Mouse (Mus musculus) embryonic facial prominence, embryonic 15.5 days (tissue): Measurements from ENCODE around the gene Sec62. TPM values are rescaled to one million over a fixed set of nuclear protein-coding genes. Genes with fewer than 3 reads are reported as not detected.

Experiments used
- ATAC-seq: fragments of 200-750 bp; cut with Nextera tagmentation; 2 replicates; pipeline ENCODE4 v1.8.0; 2017; ENCODE audit warnings: low read depth, moderate TSS enrichment; ENCODE audit not compliant: insufficient number of reproducible peaks, low FRiP score, low TSS enrichment
- H3K27ac ChIP-seq: fragments of 300-500 bp; sonication (generic); replicated peaks from 2 replicates; pipeline ENCODE4 v1.5.1; 2015; ENCODE audit warnings: mild to moderate bottlenecking, inconsistent platforms
- H3K27me3 ChIP-seq: fragments of 300-500 bp; sonication (generic); 2 replicates; pipeline ENCODE4 v1.6.1; 2015; ENCODE audit warnings: inconsistent platforms
- H3K36me3 ChIP-seq: fragments of 300-500 bp; sonication (generic); 2 replicates; pipeline ENCODE4 v1.6.1; 2015; ENCODE audit warnings: mild to moderate bottlenecking, inconsistent platforms
- H3K4me1 ChIP-seq: fragments of 300-500 bp; sonication (generic); 2 replicates; pipeline ENCODE4 v1.6.1; 2015; ENCODE audit warnings: inconsistent platforms
- H3K4me2 ChIP-seq: fragments of 300-500 bp; sonication (generic); replicated peaks from 2 replicates; pipeline ENCODE4 v1.6.1; 2015; ENCODE audit warnings: mild to moderate bottlenecking, inconsistent platforms
- H3K4me3 ChIP-seq: fragments of 300-500 bp; sonication (generic); replicated peaks from 2 replicates; pipeline ENCODE4 v1.5.1; 2015; ENCODE audit warnings: mild to moderate bottlenecking, inconsistent platforms
- H3K9ac ChIP-seq: fragments of 300-500 bp; sonication (generic); 2 replicates; pipeline ENCODE4 v1.6.1; 2015; ENCODE audit warnings: inconsistent platforms
- H3K9me3 ChIP-seq: fragments of 300-500 bp; sonication (generic); replicated peaks from 2 replicates; pipeline ENCODE4 v1.6.1; 2016; ENCODE audit warnings: inconsistent platforms
- WGBS: fragments of 180-500 bp; shearing (Covaris S2); methylation state at CpG from one replicate; pipeline ENCODE4 v1.1.7; 2015; 5-methylcytosine and 5-hydroxymethylcytosine counted together
- polyA plus RNA-seq: library from polyadenylated mRNA; unstranded; fragments of >200 nt; fragmentation: Nextera tagmentation; extraction: Ambion mirVana; gene quantifications from 2 replicates; pipeline ENCODE4 v1.2.1, GENCODE M21; 2015

Sec62 gene
- 88.8 and 95.2 TPM in 2 replicates for polyA plus RNA-seq

- peak; percentile 97 for ATAC-seq
- Histone ChIP-seq H3K9ac (peak within 1 kb of the TSS; percentile 92), H3K4me3 (peak within 1 kb of the TSS; percentile 95), H3K36me3 (no peaks in the 10 kb centered on the region), H3K27ac (peak within 1 kb of the TSS; percentile 95), H3K4me1 (no peaks in the 10 kb centered on the region), H3K27me3 (no peaks in the 10 kb centered on the region), H3K9me3 (no peaks in the 10 kb centered on the region), H3K4me2 (peak within 1 kb of the TSS; percentile 61)
- under 1% methylated on average over 62 of the region's 62 CpGs for WGBS
Measured at GRCm38 (mm10) chr3:30792737-30793402, at the start of gene Sec62. Gene Sec62, plus strand, starts transcription at chr3:30792875.

GRCm38 (mm10) chr3:30742891-30743290, 49.8 kb upstream of the Sec62 start:
- whole genome bisulfite sequencing = 90% methylated on average over 7 of the region's 7 CpGs

GRCm38 (mm10) chr3:30746006-30746405, 46.7 kb upstream of the Sec62 start, which contains the start of gene Samd7:
Gene Samd7, plus strand, starts transcription at chr3:30746293.
- Histone ChIP-seq H3K36me3 (no peaks in the 10 kb centered on the region), H3K27ac (no peak within 1 kb of the TSS), H3K4me2 (no peak within 1 kb of the TSS), H3K27me3 (no peaks in the 10 kb centered on the region), H3K9me3 (no peaks in the 10 kb centered on the region), H3K4me1 (no peaks in the 10 kb centered on the region), H3K4me3 (no peak within 1 kb of the TSS), H3K9ac (no peak within 1 kb of the TSS)
- ATAC-seq = no peak
- 61% methylated on average over 7 of the region's 7 CpGs for WGBS

More at GRCm38 (mm10) chr3:30742891-30743290, 49.8 kb upstream of the Sec62 start:
- no peak overlapping the region for H3K4me3 ChIP-seq
- ATAC-seq = no peak
- H3K4me2 ChIP-seq = no peak overlapping the region
- H3K27ac ChIP-seq = no peak overlapping the region
- no peaks in the 10 kb centered on the region for H3K36me3 ChIP-seq
- H3K27me3 ChIP-seq = no peaks in the 10 kb centered on the region
- no peaks in the 10 kb centered on the region for H3K9me3 ChIP-seq
- H3K9ac ChIP-seq = no peak overlapping the region
- H3K4me1 ChIP-seq = no peaks in the 10 kb centered on the region

- Histone ChIP-seq H3K4me2 (no peak overlapping the region), H3K36me3 (no peaks in the 10 kb centered on the region), H3K27ac (no peak overlapping the region), H3K9me3 (no peaks in the 10 kb centered on the region), H3K4me3 (no peak overlapping the region), H3K9ac (no peak overlapping the region), H3K27me3 (no peaks in the 10 kb centered on the region), H3K4me1 (no peaks in the 10 kb centered on the region)
- WGBS = 81% methylated on average over 9 of the region's 9 CpGs
- no peak for ATAC-seq
Measured at GRCm38 (mm10) chr3:30748316-30748715, 44.4 kb upstream of the Sec62 start.

- Histone ChIP-seq H3K4me3 (no peak overlapping the region), H3K9me3 (no peaks in the 10 kb centered on the region), H3K9ac (no peak overlapping the region), H3K4me1 (no peaks in the 10 kb centered on the region), H3K4me2 (no peak overlapping the region), H3K27me3 (no peaks in the 10 kb centered on the region), H3K36me3 (no peaks in the 10 kb centered on the region), H3K27ac (no peak overlapping the region)
- WGBS = 85% methylated on average over 4 of the region's 4 CpGs
- ATAC-seq = no peak
Measured at GRCm38 (mm10) chr3:30754696-30755095, 38.0 kb upstream of the Sec62 start.

GRCm38 (mm10) chr3:30764877-30765276, 27.8 kb upstream of the Sec62 start:
- no peak for ATAC-seq
- 75% methylated on average over 4 of the region's 4 CpGs for WGBS

GRCm38 (mm10) chr3:30765311-30766027, 27.2 kb upstream of the Sec62 start:
- H3K36me3 ChIP-seq = no peaks in the 10 kb centered on the region
- no peak overlapping the region for H3K4me2 ChIP-seq
- WGBS = 62% methylated on average over 10 of the region's 10 CpGs
- H3K9me3 ChIP-seq = no peaks in the 10 kb centered on the region
- no peaks in the 10 kb centered on the region for H3K4me1 ChIP-seq
- no peak overlapping the region for H3K9ac ChIP-seq
- H3K4me3 ChIP-seq = no peak overlapping the region
- no peak for ATAC-seq
- H3K27ac ChIP-seq = no peak overlapping the region
- H3K27me3 ChIP-seq = no peaks in the 10 kb centered on the region

More at GRCm38 (mm10) chr3:30764877-30765276, 27.8 kb upstream of the Sec62 start:
- H3K4me2 ChIP-seq = no peak overlapping the region
- no peak overlapping the region for H3K9ac ChIP-seq
- H3K4me1 ChIP-seq = no peaks in the 10 kb centered on the region
- H3K9me3 ChIP-seq = no peaks in the 10 kb centered on the region
- H3K27ac ChIP-seq = no peak overlapping the region
- H3K36me3 ChIP-seq = no peaks in the 10 kb centered on the region
- H3K4me3 ChIP-seq = no peak overlapping the region
- H3K27me3 ChIP-seq = no peaks in the 10 kb centered on the region

GRCm38 (mm10) chr3:30766177-30766576, 26.5 kb upstream of the Sec62 start:
- Histone ChIP-seq H3K4me3 (no peak overlapping the region), H3K27me3 (no peaks in the 10 kb centered on the region), H3K27ac (no peak overlapping the region), H3K4me2 (no peak overlapping the region), H3K9me3 (no peaks in the 10 kb centered on the region), H3K4me1 (no peaks in the 10 kb centered on the region), H3K36me3 (no peaks in the 10 kb centered on the region), H3K9ac (no peak overlapping the region)
- WGBS = 67% methylated on average over 7 of the region's 7 CpGs
- ATAC-seq = no peak

- H3K9me3 ChIP-seq = no peaks in the 10 kb centered on the region
- no peak for ATAC-seq
Measured at GRCm38 (mm10) chr3:30767271-30767670, 25.4 kb upstream of the Sec62 start.

GRCm38 (mm10) chr3:30769755-30770515, 22.7 kb upstream of the Sec62 start:
- Histone ChIP-seq H3K27me3 (no peaks in the 10 kb centered on the region), H3K4me3 (no peak overlapping the region), H3K9ac (no peak overlapping the region), H3K4me2 (no peak overlapping the region), H3K9me3 (no peaks in the 10 kb centered on the region), H3K4me1 (no peaks in the 10 kb centered on the region), H3K27ac (no peak overlapping the region), H3K36me3 (no peaks in the 10 kb centered on the region)
- no peak for ATAC-seq
- WGBS = 60% methylated on average over 10 of the region's 10 CpGs

More at GRCm38 (mm10) chr3:30767271-30767670, 25.4 kb upstream of the Sec62 start:
- WGBS = 84% methylated on average over 6 of the region's 6 CpGs
- Histone ChIP-seq H3K27me3 (no peaks in the 10 kb centered on the region), H3K4me2 (no peak overlapping the region), H3K27ac (no peak overlapping the region), H3K4me1 (no peaks in the 10 kb centered on the region), H3K36me3 (no peaks in the 10 kb centered on the region), H3K4me3 (no peak overlapping the region), H3K9ac (no peak overlapping the region)

GRCm38 (mm10) chr3:30771560-30771959, 21.1 kb upstream of the Sec62 start:
- Histone ChIP-seq H3K4me2 (no peak overlapping the region), H3K36me3 (no peaks in the 10 kb centered on the region), H3K4me3 (no peak overlapping the region), H3K27ac (no peak overlapping the region), H3K27me3 (no peaks in the 10 kb centered on the region), H3K4me1 (no peaks in the 10 kb centered on the region), H3K9ac (no peak overlapping the region), H3K9me3 (no peaks in the 10 kb centered on the region)
- 98% methylated on average over 1 of the region's 1 CpGs for WGBS
- no peak for ATAC-seq
